Mouse (Mus musculus) heart, adult 18-20 months (tissue): ENCODE measurements around the gene Cpb1. TPM values are rescaled to one million over a fixed set of nuclear protein-coding genes. Genes with fewer than 3 reads are reported as not detected.

Experiments used
- microRNA-seq, 2 experiments: library from miRNA; unstranded; fragments of <30 nt; microRNA quantifications; one replicate each; pipeline ENCODE4 v1.2.0; 2022
- total RNA-seq, 2 experiments: library from RNA; stranded (reverse); gene quantifications; 2 replicates each; pipeline ENCODE4 v1.2.3; 2021

Gene Cpb1
- total RNA-seq, 2 experiments from 2014 or later, result not detected

Small RNAs within 50 kb of the gene (microRNA-seq; reads per million reads assigned to microRNA genes)
- 0.81 to 1.5 reads per million in 2 experiments for gene Mir7007

Other genes with a start within 250 kb of the Cpb1 start
- gene Hps3, start 240.4 kb downstream of the Cpb1 start, total RNA-seq, result 1 to 10 TPM; 6.4 to 9.4 TPM
- gene Hltf, start 217.9 kb downstream of the Cpb1 start, total RNA-seq, result 10 to 100 TPM; 10.4 to 14.2 TPM
- gene Gyg, start 120.4 kb downstream of the Cpb1 start, total RNA-seq, result 100 to 1,000 TPM; 154 to 168 TPM
- gene Cpa3, start 33.6 kb downstream of the Cpb1 start, total RNA-seq, result 1 to 10 TPM in 1 of 2 experiments, under 1 TPM in 1; 0.84 to 1.9 TPM
- gene Agtr1b, start 91.4 kb upstream of the Cpb1 start, total RNA-seq, result not detected